In the genomic region with DNA sequence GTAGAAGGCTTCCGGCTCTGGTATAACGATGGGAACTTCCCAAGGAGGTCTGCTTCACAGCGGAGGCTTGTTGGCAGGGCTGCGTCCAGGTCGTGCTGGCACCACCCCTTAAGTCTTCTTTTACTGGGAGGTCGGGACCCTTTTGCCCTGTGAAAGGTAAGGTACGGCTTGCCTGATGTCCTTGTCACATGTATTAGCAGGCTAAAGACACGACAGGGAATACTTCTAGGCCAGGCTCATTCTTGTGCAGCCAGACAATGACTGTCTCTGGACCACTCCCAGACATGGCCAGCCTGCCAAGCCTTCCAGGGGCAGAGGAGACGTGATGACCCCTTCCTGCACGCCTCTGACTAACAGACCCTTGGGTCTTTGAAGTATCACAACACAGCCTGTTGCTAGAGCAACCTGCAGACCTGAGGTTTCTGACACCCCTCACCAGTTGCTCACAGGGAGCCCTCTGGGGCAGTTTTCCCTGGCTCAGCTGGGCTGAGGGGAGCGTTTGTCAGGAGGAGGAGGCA, we compare ENCODE assay signal across 20 mouse cellular contexts. TPM values are rescaled to one million over a fixed set of nuclear protein-coding genes. Genes with fewer than 3 reads are reported as not detected.
DNase-seq lines count a peak whose midpoint lies in the region; ATAC-seq and TF ChIP-seq lines count a peak whose summit lies in the region.
"Had no signal": no experiment of that assay in that cellular context is flagged by ENCODE, and none has a peak within 500 bp of the region (broad histone marks: within the 10 kb centered on the region; RNA-seq: fewer than 3 reads in every experiment).

No protein-coding gene starts in this region.

- H3K9me3 ChIP-seq in hindbrain, postnatal 0 days (ENCODE audit: low read length) = no peaks in the 10 kb centered on the region
- H3K9me3 ChIP-seq in hindbrain, embryonic 11.5 days (ENCODE audit: control insufficient read depth, low read length) = no peaks in the 10 kb centered on the region
- no peaks in the 10 kb centered on the region for H3K9me3 ChIP-seq in heart, postnatal 0 days (replicated peaks; ENCODE audit: control insufficient read depth, low read length)
- H3K9me3 ChIP-seq: forebrain, embryonic 15.5 days; G1E; heart, embryonic 15.5 days; intestine, embryonic 15.5 days; kidney, embryonic 15.5 days; midbrain, embryonic 10.5 days; neural tube, embryonic 12.5 days had no signal

- no peak overlapping the region for H3K4me2 ChIP-seq in hindbrain, postnatal 0 days (ENCODE audit: low read depth, low read length)
- H3K4me2 ChIP-seq in hindbrain, embryonic 11.5 days (replicated peaks; ENCODE audit: low read depth, low read length) = no peak overlapping the region
- H3K4me2 ChIP-seq in heart, postnatal 0 days (ENCODE audit: low read depth, low read length) = no peak overlapping the region
- H3K4me2 ChIP-seq: forebrain, embryonic 15.5 days; heart, embryonic 15.5 days; intestine, embryonic 15.5 days; kidney, embryonic 15.5 days; liver, embryonic 11.5 days; neural tube, embryonic 12.5 days had no signal

- peak; percentile 24; the same call in 1 of the 2 replicates for ATAC-seq in hindbrain, postnatal 0 days
- no peak for ATAC-seq in hindbrain, embryonic 11.5 days (ENCODE audit: low FRiP score)
- ATAC-seq in heart, postnatal 0 days (ENCODE audit: insufficient read depth, low read depth) = no peak
- ATAC-seq: forebrain, embryonic 15.5 days had no signal

- H3K9ac ChIP-seq in hindbrain, postnatal 0 days (replicated peaks; ENCODE audit: low read length) = no peak overlapping the region
- no peak overlapping the region for H3K9ac ChIP-seq in hindbrain, embryonic 11.5 days (ENCODE audit: low read depth, low read length)
- H3K9ac ChIP-seq in heart, postnatal 0 days (replicated peaks; ENCODE audit: low read depth, low read length) = no peak overlapping the region
- H3K9ac ChIP-seq: forebrain, embryonic 15.5 days; heart, embryonic 15.5 days; intestine, embryonic 15.5 days; kidney, embryonic 15.5 days; neural tube, embryonic 12.5 days had no signal

- H3K27ac ChIP-seq in hindbrain, postnatal 0 days = no peak overlapping the region
- no peak overlapping the region for H3K27ac ChIP-seq in hindbrain, embryonic 11.5 days (ENCODE audit: low read depth, low read length)
- peak overlapping the region; percentile 41; the same call in 1 of the 2 replicates for H3K27ac ChIP-seq in heart, postnatal 0 days (ENCODE audit: low read depth)
- H3K27ac ChIP-seq: forebrain, embryonic 15.5 days; heart, embryonic 15.5 days; intestine, embryonic 15.5 days; kidney, embryonic 15.5 days; macrophage; midbrain, embryonic 10.5 days; neural tube, embryonic 12.5 days had no signal

- no peaks in the 10 kb centered on the region for H3K27me3 ChIP-seq in hindbrain, postnatal 0 days (ENCODE audit: insufficient read depth, low read length)
- H3K27me3 ChIP-seq in hindbrain, embryonic 11.5 days (ENCODE audit: control insufficient read depth, insufficient read depth, low read length) = no peaks in the 10 kb centered on the region
- no peaks in the 10 kb centered on the region for H3K27me3 ChIP-seq in heart, postnatal 0 days (ENCODE audit: control insufficient read depth, insufficient read depth, low read length)
- H3K27me3 ChIP-seq: forebrain, embryonic 15.5 days; heart, embryonic 15.5 days; intestine, embryonic 15.5 days; kidney, embryonic 15.5 days; neural tube, embryonic 12.5 days had no signal

- 62% methylated on average over 11 of the region's 11 CpGs for WGBS in hindbrain, postnatal 0 days
- WGBS in hindbrain, embryonic 11.5 days = 52% methylated on average over 11 of the region's 11 CpGs
- 64% methylated on average over 11 of the region's 11 CpGs for WGBS in heart, postnatal 0 days

- H3K36me3 ChIP-seq in hindbrain, postnatal 0 days (ENCODE audit: insufficient read depth, low read length) = no peaks in the 10 kb centered on the region
- H3K36me3 ChIP-seq in hindbrain, embryonic 11.5 days (ENCODE audit: control insufficient read depth, insufficient read depth, low read length) = no peaks in the 10 kb centered on the region
- H3K36me3 ChIP-seq in heart, postnatal 0 days (replicated peaks; ENCODE audit: control insufficient read depth, insufficient read depth, low read length) = no peaks in the 10 kb centered on the region
- H3K36me3 ChIP-seq: forebrain, embryonic 15.5 days; G1E; heart, embryonic 15.5 days; intestine, embryonic 15.5 days; kidney, embryonic 15.5 days; midbrain, embryonic 10.5 days; neural tube, embryonic 12.5 days had no signal

- 0 out of 2 replicates have a peak, but pooled peaks cover 3% of the 10 kb centered on the region for H3K4me1 ChIP-seq in hindbrain, postnatal 0 days (ENCODE audit: insufficient read depth, low read length)
- no peaks in the 10 kb centered on the region for H3K4me1 ChIP-seq in hindbrain, embryonic 11.5 days (replicated peaks; ENCODE audit: control insufficient read depth, insufficient read depth, low read length)
- H3K4me1 ChIP-seq in heart, postnatal 0 days (ENCODE audit: control insufficient read depth, insufficient read depth) = peaks cover 11% of the 10 kb centered on the region
- H3K4me1 ChIP-seq: forebrain, embryonic 15.5 days had no signal

- H3K4me3 ChIP-seq in hindbrain, postnatal 0 days (ENCODE audit: low read length) = no peak overlapping the region
- H3K4me3 ChIP-seq in hindbrain, embryonic 11.5 days (ENCODE audit: low read depth, low read length) = no peak overlapping the region
- no peak overlapping the region for H3K4me3 ChIP-seq in heart, postnatal 0 days (ENCODE audit: low read depth, low read length)
- H3K4me3 ChIP-seq: forebrain, embryonic 15.5 days; heart, embryonic 15.5 days; intestine, embryonic 15.5 days; kidney, embryonic 15.5 days; midbrain, embryonic 10.5 days; neural tube, embryonic 12.5 days had no signal

- no peak for TF ChIP-seq EP300 in heart, postnatal 0 days (IDR thresholded peaks at IDR 0.05; ENCODE audit: low read depth)

- TF ChIP-seq CTCF in hindbrain, postnatal 0 days (IDR thresholded peaks at IDR 0.05; ENCODE audit: low read depth) = no peak
- TF ChIP-seq CTCF in heart, postnatal 0 days (IDR thresholded peaks at IDR 0.05; ENCODE audit: low read depth) = no peak

- DNase-seq in heart, adult 11 months = peak; percentile 93
- no peak for DNase-seq in heart, adult 9 months (ENCODE audit: low spot score in 2 of 2)
- DNase-seq in hindbrain, postnatal 0 days (ENCODE audit: low spot score) = no peak
- no peak for DNase-seq in hindbrain, embryonic 11.5 days (ENCODE audit: low spot score)
- peak; percentile 56 for DNase-seq in Muller cell, postnatal 12 days (ENCODE audit: inconsistent ontology term)
- DNase-seq in heart, postnatal 0 days (ENCODE audit: low spot score) = no peak
- DNase-seq in right cerebral cortex, postnatal 4 days = no peak
- DNase-seq in MN1 (ENCODE audit: low spot score) = no peak
- DNase-seq: cerebellum, adult 8-10 months; gastrocnemius, postnatal 25 days; lung, adult 18-20 months had no signal

RNA-seq across cellular contexts. Expression of gene Lrrc32, which starts 54.8 kb away (rescaled TPM):
- 6.4 and 9.1 TPM in 2 replicates for total RNA-seq in hindbrain, postnatal 0 days (2014; rRNA removed)
- polyA plus RNA-seq in hindbrain, postnatal 0 days (2015; fragmentation: Nextera tagmentation; extraction: Ambion mirVana) = 3.9 and 4.7 TPM in 2 replicates
- polyA plus RNA-seq in hindbrain, embryonic 11.5 days (2014; fragmentation: Nextera tagmentation; extraction: Ambion mirVana) = 3.1 and 3.3 TPM in 2 replicates
- total RNA-seq in heart, postnatal 0 days (2014; rRNA removed; ENCODE audit: low replicate concordance) = 10.3 and 11.4 TPM in 2 replicates
- 4.6 and 5.7 TPM in 2 replicates for polyA plus RNA-seq in heart, postnatal 0 days (2015; fragmentation: Nextera tagmentation; extraction: Ambion mirVana)
- polyA plus RNA-seq: G1E had no signal

Comparison
In these comparisons a context has a peak if more than half of its experiments do, and no peak if none do; other contexts are left out.
1. DNase-seq: peak in heart, adult 11 months (single experiment) and Muller cell, postnatal 12 days (single experiment); none in heart, adult 9 months (0 of 2), hindbrain, postnatal 0 days (single experiment), hindbrain, embryonic 11.5 days (single experiment), heart, postnatal 0 days (single experiment), right cerebral cortex, postnatal 4 days (single experiment) and MN1 (single experiment).